Mouse (Mus musculus) MEL (cell line): ENCODE data around the gene Dnal4. TPM values are rescaled to one million over a fixed set of nuclear protein-coding genes. Genes with fewer than 3 reads are reported as not detected.

Experiments
- DNase-seq: peaks from one replicate; pipeline ENCODE4 v3.0.0; 2011; ENCODE audit warnings: low read depth, low spot score
- H3K27ac ChIP-seq: 2 replicates; pipeline ENCODE4 v1.5.1; 2012; ENCODE audit warnings: low read depth, mild to moderate bottlenecking, control low read depth, low read length, moderate library complexity; ENCODE audit not compliant: control insufficient read depth
- H3K27me3 ChIP-seq, 2 experiments: fragments of 150-350 bp in 1 of 2; sonication (generic) in 1 of 2; 2 replicates each; pipeline ENCODE4 v1.6.1; 2012; ENCODE audit warnings: low read length in 2 of 2, mild to moderate bottlenecking in 2 of 2, improper control_type of control experiment in 1 of 2, moderate library complexity in 1 of 2; ENCODE audit not compliant: insufficient read depth in 2 of 2, control insufficient read depth in 1 of 2
- H3K36me3 ChIP-seq, 2 experiments: 2 replicates each; pipeline ENCODE4 v1.6.1; 2012 to 2014; ENCODE audit warnings: low read length in 2 of 2, improper control_type of control experiment in 1 of 2, inconsistent platforms in 1 of 2, mild to moderate bottlenecking in 1 of 2; ENCODE audit not compliant: insufficient read depth in 2 of 2, control insufficient read depth in 1 of 2
- H3K4me1 ChIP-seq, 2 experiments: fragments of 150-350 bp in 1 of 2; sonication (generic) in 1 of 2; 2 replicates each; pipeline ENCODE4 v1.6.1; 2012; ENCODE audit warnings: low read length in 2 of 2, improper control_type of control experiment in 1 of 2, mild to moderate bottlenecking in 1 of 2; ENCODE audit not compliant: insufficient read depth in 2 of 2, control insufficient read depth in 1 of 2
- H3K4me3 ChIP-seq, 2 experiments: fragments of 150-350 bp in 1 of 2; sonication (generic) in 1 of 2; 2 replicates each; pipeline ENCODE4 v1.5.1; 2012; ENCODE audit warnings: low read depth in 2 of 2, low read length in 2 of 2, mild to moderate bottlenecking in 2 of 2, moderate library complexity in 2 of 2, control low read depth in 1 of 2, improper control_type of control experiment in 1 of 2; ENCODE audit not compliant: control insufficient read depth in 1 of 2, insufficient read depth in 1 of 2
- H3K79me2 ChIP-seq: 2 replicates; pipeline ENCODE4 v1.6.1; 2012; ENCODE audit warnings: mild to moderate bottlenecking, low read length, moderate library complexity; ENCODE audit not compliant: control insufficient read depth, poor library complexity, insufficient read depth
- H3K9ac ChIP-seq: 2 replicates; pipeline ENCODE4 v1.6.1; 2012; ENCODE audit warnings: low read depth, mild to moderate bottlenecking, control low read depth, low read length, moderate library complexity; ENCODE audit not compliant: control insufficient read depth, poor library complexity, severe bottlenecking
- H3K9me3 ChIP-seq: fragments of 150-350 bp; sonication (generic); replicated peaks from 2 replicates; pipeline ENCODE4 v1.6.1; 2012; ENCODE audit warnings: mild to moderate bottlenecking, low read length, improper control_type of control experiment, moderate library complexity; ENCODE audit not compliant: insufficient read depth
- CHD2 ChIP-seq: IDR thresholded peaks from 2 replicates; pipeline ENCODE4 v1.6.1; 2011; ENCODE audit warnings: low read length, improper control_type of control experiment
- CTCF ChIP-seq, 3 experiments: IDR thresholded peaks in 2 of 3; conservative IDR thresholded peaks in 1 of 3; 2 replicates each; pipeline ENCODE4 v1.5.1; 2011 to 2012; ENCODE audit warnings: low read length in 3 of 3, low read depth in 2 of 3, mild to moderate bottlenecking in 2 of 3, improper control_type of control experiment in 1 of 3, inconsistent platforms in 1 of 3, mixed read lengths in 1 of 3, moderate library complexity in 1 of 3; ENCODE audit not compliant: control insufficient read depth in 1 of 3, insufficient read depth in 1 of 3, poor library complexity in 1 of 3, severe bottlenecking in 1 of 3
- ELF1 ChIP-seq: IDR thresholded peaks from 2 replicates; pipeline ENCODE4 v1.6.1; 2014; ENCODE audit warnings: low read depth, mild to moderate bottlenecking, inconsistent platforms, low read length, improper control_type of control experiment, moderate library complexity
- HCFC1 ChIP-seq: IDR thresholded peaks from 2 replicates; pipeline ENCODE4 v1.6.1; 2012; ENCODE audit warnings: low read depth, mild to moderate bottlenecking, inconsistent platforms, low read length, improper control_type of control experiment, moderate library complexity
- JUND ChIP-seq: IDR thresholded peaks from 2 replicates; pipeline ENCODE4 v1.6.1; 2011; ENCODE audit warnings: low read depth, mild to moderate bottlenecking, improper control_type of control experiment, low read length
- KAT2A ChIP-seq: conservative IDR thresholded peaks from 2 replicates; pipeline ENCODE4 v1.6.1; 2012; ENCODE audit warnings: low read depth, low read length, improper control_type of control experiment, inconsistent platforms
- MAZ ChIP-seq: IDR thresholded peaks from 2 replicates; pipeline ENCODE4 v1.6.1; 2012; ENCODE audit warnings: low read depth, mild to moderate bottlenecking, inconsistent platforms, low read length, improper control_type of control experiment
- MXI1 ChIP-seq: IDR thresholded peaks from 2 replicates; pipeline ENCODE4 v1.6.1; 2011; ENCODE audit warnings: mild to moderate bottlenecking, low read depth, low read length, improper control_type of control experiment
- MYB ChIP-seq: IDR thresholded peaks from 2 replicates; pipeline ENCODE4 v1.6.1; 2011; ENCODE audit warnings: mild to moderate bottlenecking, low read depth, low read length, improper control_type of control experiment
- NELFE ChIP-seq: IDR thresholded peaks from 2 replicates; pipeline ENCODE4 v1.6.1; 2011; ENCODE audit warnings: low read depth, low read length, improper control_type of control experiment
- POLR2A ChIP-seq, 2 experiments: IDR thresholded peaks; 2 replicates each; pipeline ENCODE4 v1.6.1; 2011 to 2012; ENCODE audit warnings: low read length in 2 of 2, mild to moderate bottlenecking in 2 of 2, control low read depth in 1 of 2, improper control_type of control experiment in 1 of 2, low read depth in 1 of 2, moderate library complexity in 1 of 2; ENCODE audit not compliant: control insufficient read depth in 1 of 2, insufficient read depth in 1 of 2, poor library complexity in 1 of 2
- POLR2AphosphoS2 ChIP-seq: IDR thresholded peaks from 2 replicates; pipeline ENCODE4 v1.6.1; 2011; ENCODE audit warnings: low read length, improper control_type of control experiment
- RCOR1 ChIP-seq: IDR thresholded peaks from 2 replicates; pipeline ENCODE4 v1.6.1; 2012; ENCODE audit warnings: low read depth, mild to moderate bottlenecking, inconsistent platforms, low read length, improper control_type of control experiment
- SMC3 ChIP-seq: IDR thresholded peaks from 2 replicates; pipeline ENCODE4 v1.6.1; 2011; ENCODE audit warnings: low read depth, low read length, improper control_type of control experiment
- TAL1 ChIP-seq: IDR thresholded peaks from 2 replicates; pipeline ENCODE4 v1.6.1; 2012; ENCODE audit warnings: mild to moderate bottlenecking, inconsistent platforms, low read length, moderate library complexity, mixed read lengths
- TBP ChIP-seq: IDR thresholded peaks from 2 replicates; pipeline ENCODE4 v1.8.0; 2011; ENCODE audit warnings: low read depth, low read length, improper control_type of control experiment
- TCF12 ChIP-seq: IDR thresholded peaks from 2 replicates; pipeline ENCODE4 v1.6.1; 2014; ENCODE audit warnings: low read depth, mild to moderate bottlenecking, inconsistent platforms, low read length, improper control_type of control experiment, moderate library complexity
- USF2 ChIP-seq, 2 experiments: IDR thresholded peaks; 2 replicates each; pipeline ENCODE4 v1.6.1; 2011 to 2012; ENCODE audit warnings: improper control_type of control experiment in 2 of 2, low read length in 2 of 2, borderline replicate concordance in 1 of 2, inconsistent platforms in 1 of 2, low read depth in 1 of 2, mild to moderate bottlenecking in 1 of 2; ENCODE audit not compliant: insufficient read depth in 1 of 2
- ZMIZ1 ChIP-seq: IDR thresholded peaks from 2 replicates; pipeline ENCODE4 v1.6.1; 2012; ENCODE audit warnings: low read depth, mild to moderate bottlenecking, inconsistent platforms, low read length, improper control_type of control experiment, moderate library complexity
- ZNF384 ChIP-seq: IDR thresholded peaks from 2 replicates; pipeline ENCODE4 v1.6.1; 2012; ENCODE audit warnings: low read depth, mild to moderate bottlenecking, inconsistent platforms, low read length, improper control_type of control experiment
- polyA plus RNA-seq, 2 experiments: library from polyadenylated mRNA; stranded (reverse) in 1 of 2; unstranded in 1 of 2; fragments of >175 nt in 1 of 2; fragments of >200 nt in 1 of 2; gene quantifications; 2 replicates each; pipeline versions ENCODE4 v1.2.1 to v1.2.4; 2012; ENCODE audit warnings: low replicate concordance in 2 of 2, low read depth in 1 of 2; ENCODE audit not compliant: insufficient read length in 2 of 2, insufficient read depth in 1 of 2, missing spikeins in 1 of 2
- total RNA-seq: library from RNA; depleted of rRNA; stranded (reverse); fragments of 300-350 nt; gene quantifications from 2 replicates; pipeline ENCODE4 v1.2.3, GENCODE M21; 2012

Gene Dnal4
- total and polyA plus RNA-seq, 3 experiments = 19.5 to 30.0 TPM; not detected in 1

DNA sequence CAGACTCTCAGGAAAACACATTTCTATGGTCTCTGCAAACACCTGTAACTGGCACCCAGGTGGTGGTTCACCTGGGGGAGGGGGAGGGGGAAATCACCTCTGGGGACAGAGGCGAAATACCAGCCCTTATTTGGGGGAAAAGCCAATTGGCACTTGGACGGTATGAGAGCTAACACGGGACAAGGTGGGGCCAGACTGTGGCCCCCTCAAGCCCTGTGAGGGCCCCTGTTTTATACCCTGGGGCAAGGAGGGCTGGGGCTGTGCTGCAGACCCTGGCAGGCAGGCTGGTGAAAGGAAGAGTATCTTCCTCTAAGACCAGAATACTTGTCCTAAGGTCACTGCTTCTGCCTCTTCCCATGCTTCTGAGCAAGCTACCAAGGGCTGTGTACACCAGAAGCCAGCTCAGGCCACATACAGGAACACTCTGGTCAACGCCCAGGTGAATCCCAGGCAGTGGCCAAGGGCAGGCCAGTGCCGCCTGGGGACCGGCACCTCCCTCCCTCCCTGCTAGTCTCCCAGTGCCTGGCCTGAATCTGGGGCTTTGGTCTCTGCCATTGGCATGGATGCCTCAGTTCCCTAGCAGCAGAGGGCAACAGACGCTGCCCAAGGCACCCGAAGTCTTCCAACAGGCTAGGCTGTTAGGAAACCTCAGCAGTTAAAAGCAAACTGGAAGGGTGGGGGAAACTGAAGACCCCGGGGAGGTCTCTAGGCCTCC, 48.7 kb upstream of the Dnal4 start:
- Histone ChIP-seq H3K4me3 (no peak overlapping the region), H3K79me2 (no peaks in the 10 kb centered on the region; the same call in 1 of the 2 replicates), H3K36me3 (peaks cover 0 to 27% of the 10 kb centered on the region in 2 experiments; a peak in 3 of 4 replicates), H3K27ac (no peak overlapping the region), H3K27me3 (no peaks in the 10 kb centered on the region), H3K4me1 (peaks cover 22 to 26% of the 10 kb centered on the region in 2 experiments; a peak in 3 of 4 replicates), H3K9ac (no peak overlapping the region), H3K9me3 (no peaks in the 10 kb centered on the region)
- TF ChIP-seq TBP = no peak
- TF ChIP-seq SMC3 = no peak
- TF ChIP-seq TAL1 = no peak
- TF ChIP-seq POLR2AphosphoS2 = no peak
- TF ChIP-seq JUND = no peak
- no peak for TF ChIP-seq HCFC1
- no peak for TF ChIP-seq RCOR1
- TF ChIP-seq ELF1 = no peak
- TF ChIP-seq NELFE = no peak
- no peak for TF ChIP-seq MAZ
- TF ChIP-seq TCF12 = no peak
- no peak for TF ChIP-seq KAT2A
- no peak for TF ChIP-seq USF2 (IDR thresholded peaks at IDR 0.05; ENCODE audit: borderline replicate concordance in 1 of 2, insufficient read depth in 1 of 2, low read depth in 1 of 2, low read length in 2 of 2)
- no peak for TF ChIP-seq CTCF (IDR thresholded peaks at IDR 0.05 in 2 of 3, conservative IDR thresholded peaks at IDR 0.05 in 1 of 3; ENCODE audit: control insufficient read depth in 1 of 3, insufficient read depth in 1 of 3, low read depth in 2 of 3, low read length in 3 of 3, poor library complexity in 1 of 3, severe bottlenecking in 1 of 3)
- TF ChIP-seq ZNF384 = no peak; the same call in 1 of the 2 replicates
- TF ChIP-seq ZMIZ1 = no peak
- TF ChIP-seq CHD2 = no peak
- no peak for TF ChIP-seq MYB
- DNase-seq = no peak

- Histone ChIP-seq H3K27me3 (no peaks in the 10 kb centered on the region), H3K9ac (no peak overlapping the region), H3K9me3 (no peaks in the 10 kb centered on the region), H3K36me3 (peaks cover 0 to 27% of the 10 kb centered on the region in 2 experiments; a peak in 3 of 4 replicates), H3K4me3 (no peak overlapping the region), H3K4me1 (peaks cover 27 to 31% of the 10 kb centered on the region in 2 experiments), H3K79me2 (no peaks in the 10 kb centered on the region; the same call in 1 of the 2 replicates), H3K27ac (no peak overlapping the region)
- DNase-seq = peak; percentile 79
- TF ChIP-seq CTCF (IDR thresholded peaks at IDR 0.05 in 2 of 3, conservative IDR thresholded peaks at IDR 0.05 in 1 of 3; ENCODE audit: control insufficient read depth in 1 of 3, insufficient read depth in 1 of 3, low read depth in 2 of 3, low read length in 3 of 3, poor library complexity in 1 of 3, severe bottlenecking in 1 of 3) (peak; percentile 66 to 75 (median 67)), MXI1 (no peak), SMC3 (peak; percentile 37), POLR2A (IDR thresholded peaks at IDR 0.05; ENCODE audit: control insufficient read depth in 1 of 2, insufficient read depth in 1 of 2, low read depth in 1 of 2, low read length in 2 of 2, poor library complexity in 1 of 2) (peak in 1 of 2 experiments; percentile 33; a peak in 1 of 4 replicates)
These were observed 47.6 kb upstream of the Dnal4 start for GRCm38 (mm10) chr15:79825146-79825825.
